Mouse (Mus musculus) left cerebral cortex, adult 2 months (tissue): ENCODE results near the gene Ank3. TPM values are rescaled to one million over a fixed set of nuclear protein-coding genes. Genes with fewer than 3 reads are reported as not detected.

Source experiments
- DNase-seq, 2 experiments: peaks; one replicate each; pipeline ENCODE4 v3.0.0; 2021 to 2022; ENCODE audit warnings: low spot score in 2 of 2, mixed read lengths in 1 of 2; ENCODE audit errors: extremely low spot score in 1 of 2
- H3K27ac ChIP-seq: fragments of 200-600 bp; 2 replicates; pipeline ENCODE4 v1.8.1; 2022
- H3K4me3 ChIP-seq: fragments of 200-600 bp; 2 replicates; pipeline ENCODE4 v1.8.1; 2022
- CTCF ChIP-seq: fragments of 200-600 bp; IDR thresholded peaks from 2 replicates; pipeline ENCODE4 v1.8.1; 2022; ENCODE audit warnings: antibody characterized with exemption, mild to moderate bottlenecking, moderate library complexity
- intact Hi-C: fragments of 180-260 bp; cut with DNase I; formaldehyde crosslinking; loops from one replicate; pipeline ENCODE4 v1.15.1; 2025
- total RNA-seq, 2 experiments: library from RNA; stranded (reverse); gene quantifications; 2 replicates each; pipeline ENCODE4 v1.2.3; 2021

Ank3 gene
- total RNA-seq, 2 experiments from 2014 or later: 520 to 555 TPM

DNA sequence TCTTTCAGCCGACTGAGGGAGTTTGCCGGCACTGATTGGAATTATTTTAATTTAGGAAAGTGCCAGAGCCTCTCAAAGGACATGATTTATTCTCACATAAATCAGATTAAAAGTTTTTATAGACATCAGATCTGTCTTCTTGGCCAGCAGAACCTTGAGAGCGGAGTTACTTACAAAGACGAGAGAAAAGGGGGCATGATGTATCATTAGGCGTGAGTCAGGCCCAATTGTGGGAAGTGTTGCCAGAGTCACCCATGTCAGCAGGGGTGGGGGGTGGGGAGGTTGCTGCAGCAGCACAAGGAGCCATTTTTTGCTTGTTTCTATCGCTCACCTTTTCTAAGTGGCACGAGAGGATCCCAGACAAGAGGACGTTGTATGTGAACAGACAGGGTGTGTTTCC lies 172.8 kb downstream of the Ank3 start:
- intact Hi-C loops: loop anchor here (2.0 kb wide), 1 partner anchor 37 kb away; no protein-coding TSS in a partner anchor
- H3K4me3 ChIP-seq: peak overlapping the region; percentile 29
- peak overlapping the region; percentile 45 for H3K27ac ChIP-seq
- no peak for TF ChIP-seq CTCF
- no peak for DNase-seq

- Histone ChIP-seq H3K4me3 (peak overlapping the region; percentile 29), H3K27ac (peak overlapping the region; percentile 45)
- no peak; the same call in 1 of the 2 replicates for TF ChIP-seq CTCF
- intact Hi-C loops: loop anchor here (2.0 kb wide), 1 partner anchor 37 kb away; no protein-coding TSS in a partner anchor
- DNase-seq: no peak
Measured at GRCm38 (mm10) chr10:69571972-69572371, 173.4 kb downstream of the Ank3 start.

- DNase-seq: no peak
- Histone ChIP-seq H3K4me3 (no peak overlapping the region), H3K27ac (peak overlapping the region; percentile 55; the same call in 1 of the 2 replicates)
- TF ChIP-seq CTCF: no peak
- intact Hi-C loops: no loop called here
Measured at GRCm38 (mm10) chr10:69573054-69573453, 174.5 kb downstream of the Ank3 start.

- intact Hi-C loops: no loop called here
- no peak for DNase-seq
- TF ChIP-seq CTCF: no peak
- no peak overlapping the region; the same call in 1 of the 2 replicates for H3K27ac ChIP-seq
- H3K4me3 ChIP-seq: no peak overlapping the region
Measured at GRCm38 (mm10) chr10:69573746-69574145, 175.2 kb downstream of the Ank3 start.

DNA sequence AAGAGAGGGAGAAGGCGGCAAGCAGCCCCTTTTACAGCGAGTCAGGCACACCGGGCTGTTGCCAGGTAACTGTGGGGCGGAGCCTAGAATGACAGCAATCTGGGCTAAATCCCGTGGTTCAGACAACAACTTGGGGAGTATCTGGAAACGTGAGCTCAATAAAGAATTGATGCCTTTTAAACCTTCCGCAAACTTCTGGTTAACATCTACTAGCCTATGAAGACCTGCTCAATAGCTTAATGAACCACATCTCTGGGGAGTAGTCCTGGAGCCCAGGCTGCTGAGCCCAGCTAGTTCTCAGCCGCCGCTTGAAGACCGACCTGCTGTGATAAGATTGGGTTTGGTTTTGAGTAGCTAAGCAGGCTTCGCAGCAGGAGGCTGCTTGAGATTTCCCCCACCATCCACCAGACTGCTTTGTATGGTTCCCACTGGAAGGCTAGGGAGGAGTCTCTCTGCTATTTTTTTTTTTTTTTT lies 175.7 kb downstream of the Ank3 start:
- no peak for TF ChIP-seq CTCF
- H3K4me3 ChIP-seq: no peak overlapping the region
- peak overlapping the region; percentile 79 for H3K27ac ChIP-seq
- no peak for DNase-seq
- intact Hi-C loops: no loop called here

- Histone ChIP-seq H3K27ac (no peak overlapping the region), H3K4me3 (no peak overlapping the region)
- TF ChIP-seq CTCF: no peak
- intact Hi-C loops: loop anchor here (5.0 kb wide), 1 partner anchor 62 kb away; no protein-coding TSS in a partner anchor
- DNase-seq: no peak
Measured at GRCm38 (mm10) chr10:69574894-69575293, 176.3 kb downstream of the Ank3 start.

DNA sequence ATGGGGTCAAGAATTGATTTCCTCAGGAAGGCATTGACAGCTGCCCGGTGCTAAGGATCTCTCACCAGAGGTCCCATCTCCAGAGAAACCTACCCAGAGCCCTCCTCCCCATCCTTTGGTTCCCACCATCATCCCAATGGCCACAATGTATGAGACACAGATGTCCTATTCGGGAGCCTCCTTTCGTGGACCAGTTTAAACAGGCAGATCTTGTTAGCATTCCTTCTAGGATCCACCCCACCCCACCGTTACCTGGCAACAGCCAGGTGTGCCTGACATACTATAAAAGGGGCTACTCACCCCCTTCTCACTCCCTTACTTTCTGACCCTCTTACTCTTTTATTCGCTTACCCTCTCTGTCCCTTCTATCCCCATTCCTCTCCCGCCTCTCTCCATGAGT lies 176.9 kb downstream of the Ank3 start:
- H3K4me3 ChIP-seq: no peak overlapping the region
- no peak for DNase-seq
- no peak overlapping the region for H3K27ac ChIP-seq
- intact Hi-C loops: loop anchor here (5.0 kb wide), 1 partner anchor 62 kb away; no protein-coding TSS in a partner anchor
- TF ChIP-seq CTCF: no peak

GRCm38 (mm10) chr10:69576264-69576663 lies 177.7 kb downstream of the Ank3 start:
- peak in 1 of 2 experiments; percentile 58 for DNase-seq
- intact Hi-C loops: loop anchor here (5.0 kb wide), 1 partner anchor 61 kb away; no protein-coding TSS in a partner anchor
- no peak for TF ChIP-seq CTCF
- H3K27ac ChIP-seq: no peak overlapping the region
- H3K4me3 ChIP-seq: no peak overlapping the region

GRCm38 (mm10) chr10:69577061-69577728 lies 178.6 kb downstream of the Ank3 start:
- Histone ChIP-seq H3K27ac (peak overlapping the region; percentile 24; the same call in 1 of the 2 replicates), H3K4me3 (no peak overlapping the region)
- intact Hi-C loops: loop anchor here (5.0 kb wide), 1 partner anchor 60 kb away; no protein-coding TSS in a partner anchor
- no peak for DNase-seq
- no peak for TF ChIP-seq CTCF

- intact Hi-C loops: loop anchor here (5.0 kb wide), 1 partner anchor 60 kb away; no protein-coding TSS in a partner anchor
- no peak overlapping the region for H3K4me3 ChIP-seq
- DNase-seq: no peak
- peak overlapping the region; percentile 24; the same call in 1 of the 2 replicates for H3K27ac ChIP-seq
- TF ChIP-seq CTCF: no peak
Measured at GRCm38 (mm10) chr10:69577729-69578061, 179.1 kb downstream of the Ank3 start.

- no peak for TF ChIP-seq CTCF
- DNase-seq: peak; percentile 58 to 60
- intact Hi-C loops: loop anchor here (5.0 kb wide), 1 partner anchor 58 kb away; no protein-coding TSS in a partner anchor
- Histone ChIP-seq H3K27ac (peak overlapping the region; percentile 68), H3K4me3 (no peak overlapping the region)
Measured at GRCm38 (mm10) chr10:69579585-69579984, 181.0 kb downstream of the Ank3 start.

DNA sequence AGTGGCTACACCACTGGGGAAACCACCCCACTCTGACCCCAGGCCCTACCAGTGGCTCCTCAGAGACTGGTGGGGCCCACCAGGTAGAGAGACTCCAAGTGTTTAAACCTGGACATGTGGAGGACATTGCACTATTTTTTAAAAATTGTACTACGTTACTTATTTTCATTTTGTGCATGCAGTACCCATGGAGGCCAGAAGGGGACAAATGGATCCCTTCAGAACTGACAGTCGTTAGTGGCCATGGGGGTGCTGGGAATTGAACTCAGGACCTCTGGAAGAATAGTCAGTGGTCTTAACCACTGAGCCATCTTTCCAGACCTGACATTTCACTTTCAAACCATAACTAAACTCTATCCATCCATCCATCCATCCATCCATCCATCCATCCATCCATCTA lies 183.0 kb downstream of the Ank3 start:
- intact Hi-C loops: no loop called here
- peak; percentile 39 for TF ChIP-seq CTCF
- Histone ChIP-seq H3K4me3 (no peak overlapping the region), H3K27ac (no peak overlapping the region)
- DNase-seq: no peak
